Mouse (Mus musculus): ENCODE results near the gene Rnf123.
A peak's percentile ranks its signal among the peaks of the same experiment; 100 is the strongest.

Gene Rnf123

GRCm38 (mm10) chr9:108062142-108062541, 21.0 kb downstream of the Rnf123 start:
- DNase-seq (ENCODE audit: low read depth, low spot score), result no peak

- DNase-seq (ENCODE audit: low read depth, low spot score), result no peak
These were observed 24.9 kb downstream of the Rnf123 start for GRCm38 (mm10) chr9:108058291-108058690.

- no peak for DNase-seq (ENCODE audit: low read depth, low spot score)
These were observed 25.9 kb downstream of the Rnf123 start for GRCm38 (mm10) chr9:108057262-108057562.

- no peak for DNase-seq (ENCODE audit: low read depth, low spot score)
These were observed 26.5 kb downstream of the Rnf123 start for GRCm38 (mm10) chr9:108056361-108057261.

GRCm38 (mm10) chr9:108055661-108056237, 27.4 kb downstream of the Rnf123 start:
- DNase-seq (ENCODE audit: low read depth, low spot score), result no peak

- no peak for DNase-seq (ENCODE audit: low read depth, low spot score)
These were observed 28.1 kb downstream of the Rnf123 start for GRCm38 (mm10) chr9:108055061-108055460.

- no peak for DNase-seq (ENCODE audit: low read depth, low spot score)
These were observed 28.7 kb downstream of the Rnf123 start for GRCm38 (mm10) chr9:108054331-108055040.

GRCm38 (mm10) chr9:108053665-108054225, 29.4 kb downstream of the Rnf123 start:
- DNase-seq (ENCODE audit: low read depth, low spot score), result no peak

- peak; percentile 96 for DNase-seq (ENCODE audit: low read depth, low spot score)
These were observed 30.1 kb downstream of the Rnf123 start, which contains the start of gene Amigo3 for GRCm38 (mm10) chr9:108052885-108053664. Gene Amigo3, plus strand, starts transcription at chr9:108053159.

- DNase-seq (ENCODE audit: low read depth, low spot score), result no peak
These were observed 30.7 kb downstream of the Rnf123 start for GRCm38 (mm10) chr9:108052411-108052810.

- no peak for DNase-seq (ENCODE audit: low read depth, low spot score)
These were observed 31.3 kb downstream of the Rnf123 start for GRCm38 (mm10) chr9:108051931-108052220.

GRCm38 (mm10) chr9:108051184-108051930, 31.8 kb downstream of the Rnf123 start:
- no peak for DNase-seq (ENCODE audit: low read depth, low spot score)

- DNase-seq (ENCODE audit: low read depth, low spot score), result no peak
These were observed 33.4 kb downstream of the Rnf123 start for GRCm38 (mm10) chr9:108049561-108050251.

GRCm38 (mm10) chr9:108049016-108049455, 34.1 kb downstream of the Rnf123 start, which contains the start of gene Gmppb:
Gene Gmppb, plus strand, starts transcription at chr9:108049242.
- peak; percentile 97 for DNase-seq (ENCODE audit: low read depth, low spot score)

GRCm38 (mm10) chr9:108048566-108048955, 34.6 kb downstream of the Rnf123 start:
- no peak for DNase-seq (ENCODE audit: low read depth, low spot score)

GRCm38 (mm10) chr9:108047601-108048565, 35.3 kb downstream of the Rnf123 start:
- no peak for DNase-seq (ENCODE audit: low read depth, low spot score)

GRCm38 (mm10) chr9:108046582-108046981, 36.6 kb downstream of the Rnf123 start:
- no peak for DNase-seq (ENCODE audit: low read depth, low spot score)

- no peak for DNase-seq (ENCODE audit: low read depth, low spot score)
These were observed 38.2 kb downstream of the Rnf123 start for GRCm38 (mm10) chr9:108044751-108045492.

All from telencephalon, adult 2 months (tissue).